Mouse (Mus musculus): ENCODE measurements at regions not wholly inside any gene's neighbourhood (a gene's known extent, or its start where the extent isn't known, plus 50 kb on each side); places are given as distances from the start of the nearest gene placed in this dataset.

- DNase-seq = no peak
Measured at GRCm38 (mm10) chr3:129449928-129450327, 82.2 kb upstream of the Elovl6 start.

GRCm38 (mm10) chr3:129450671-129451070 lies 81.5 kb upstream of the Elovl6 start:
- no peak for DNase-seq

DNA sequence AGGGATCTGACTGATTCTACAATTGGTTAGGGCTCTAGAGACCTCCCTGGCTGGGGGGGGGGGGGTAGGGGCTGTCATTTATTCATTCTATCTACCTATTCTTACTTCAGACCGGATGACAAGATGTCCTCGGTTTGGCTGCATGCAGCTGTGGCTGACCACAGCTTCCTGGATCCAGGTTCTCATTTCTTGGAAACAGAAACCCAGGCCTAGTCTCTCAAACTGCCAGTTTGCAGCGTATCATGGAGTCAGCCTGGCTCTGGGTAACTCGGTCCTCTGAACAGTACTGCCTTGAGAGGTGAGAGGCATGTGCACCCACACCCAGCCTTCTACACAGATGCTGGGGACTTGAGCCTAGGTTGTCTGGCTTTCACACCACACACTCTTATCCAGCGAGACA lies 62.1 kb upstream of the Elovl6 start:
- DNase-seq = peak; percentile 7

GRCm38 (mm10) chr3:129471332-129471731 lies 60.8 kb upstream of the Elovl6 start:
- DNase-seq = no peak

GRCm38 (mm10) chr3:129472008-129472407 lies 60.1 kb upstream of the Elovl6 start:
- peak; percentile 13 for DNase-seq

DNA sequence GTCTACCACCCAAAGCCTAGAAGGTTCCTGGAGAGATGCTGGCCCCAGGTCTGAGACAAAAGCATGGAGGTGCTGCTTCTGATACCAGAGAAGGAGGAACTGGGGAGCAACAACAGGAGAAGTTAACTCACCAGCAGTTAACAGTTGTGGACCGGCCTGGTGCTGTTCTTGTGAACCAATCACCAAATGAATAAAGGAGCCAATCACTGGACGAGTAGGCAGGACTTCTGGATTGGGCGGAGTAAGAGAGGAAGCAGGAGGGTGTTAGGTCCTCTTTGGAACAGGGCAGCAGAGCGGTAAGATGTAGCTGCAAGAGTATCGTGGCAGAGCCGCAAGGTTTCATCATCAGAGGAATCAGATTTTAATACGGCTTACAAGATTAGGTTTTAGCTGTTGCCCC lies 57.7 kb upstream of the Elovl6 start:
- DNase-seq = no peak

DNA sequence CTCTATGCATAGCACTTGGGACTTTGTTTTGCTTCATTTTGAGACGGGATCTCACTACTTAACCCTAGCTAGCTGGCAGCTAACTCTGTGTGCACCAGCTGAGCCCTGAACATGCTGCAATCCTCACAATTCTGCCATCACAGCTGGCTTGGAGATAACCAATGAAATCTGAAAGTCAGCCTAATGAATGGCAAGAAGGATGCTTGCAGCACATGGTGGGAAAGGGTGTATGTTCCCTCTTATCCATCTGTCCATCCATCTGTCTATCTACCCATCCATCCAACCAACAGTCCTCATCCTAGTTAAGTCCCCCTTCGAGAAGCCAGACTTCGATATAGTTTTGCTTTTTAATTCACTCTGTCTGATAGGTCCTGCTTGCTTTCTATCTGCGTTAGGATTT lies 55.9 kb upstream of the Elovl6 start:
- no peak for DNase-seq

- DNase-seq = no peak
Measured at GRCm38 (mm10) chr3:129478093-129478492, 54.1 kb upstream of the Elovl6 start.

DNA sequence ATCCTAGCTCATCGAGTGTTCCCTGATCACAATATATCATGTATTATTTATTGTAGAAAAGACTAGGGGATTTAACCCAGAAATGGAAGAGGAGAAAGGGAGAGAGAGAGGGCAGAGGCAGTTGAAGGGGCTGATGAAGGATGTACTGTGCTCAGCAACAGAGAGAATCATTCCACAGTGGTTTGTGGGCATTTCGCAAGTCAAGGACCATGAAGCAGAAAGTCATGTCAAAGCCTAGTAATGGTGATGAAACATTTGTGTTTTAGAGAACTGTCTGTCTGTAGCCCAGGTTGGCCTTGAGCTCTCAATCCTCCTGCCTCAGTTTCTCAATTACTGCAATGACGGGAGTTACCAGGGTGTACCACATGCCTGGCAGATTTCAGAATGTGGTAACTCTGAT lies 50.9 kb upstream of the Elovl6 start:
- no peak for DNase-seq

Data from liver (tissue).